Mouse (Mus musculus) retina, adult 2 months (tissue): Measurements from ENCODE around the gene AC129217.1.

ENCODE experiments used
- DNase-seq: peaks from one replicate; pipeline ENCODE4 v3.0.0-alpha.2; 2012; ENCODE audit warnings: low read depth, low spot score

The AC129217.1 gene

GRCm38 (mm10) chr19:8870838-8871237 lies 41.3 kb downstream of the AC129217.1 start:
- DNase-seq = no peak

GRCm38 (mm10) chr19:8871267-8872186 lies 42.0 kb downstream of the AC129217.1 start, which contains the start of gene Ubxn1:
Gene Ubxn1 (plus strand): TSS chr19:8871496.
- peak; percentile 87 for DNase-seq

GRCm38 (mm10) chr19:8872266-8872840 lies 42.8 kb downstream of the AC129217.1 start:
- no peak for DNase-seq

- DNase-seq = no peak
These were observed 45.5 kb downstream of the AC129217.1 start for GRCm38 (mm10) chr19:8875031-8875430.

- peak; percentile 80 for DNase-seq
These were observed 50.9 kb downstream of the AC129217.1 start, which contains the start of gene Uqcc3 for GRCm38 (mm10) chr19:8880311-8881033. Gene Uqcc3 (minus strand): TSS chr19:8880923.

GRCm38 (mm10) chr19:8881034-8881392 lies 51.4 kb downstream of the AC129217.1 start:
- no peak for DNase-seq

GRCm38 (mm10) chr19:8883616-8884015 lies 54.0 kb downstream of the AC129217.1 start, which contains the start of the genes Lbhd1 and Gm49403:
Gene Lbhd1 (plus strand): TSS chr19:8883732.
Gene Gm49403 (plus strand): TSS chr19:8883930.
- DNase-seq = peak; percentile 95

- DNase-seq = no peak
These were observed 57.5 kb downstream of the AC129217.1 start for GRCm38 (mm10) chr19:8886916-8887584.

- no peak for DNase-seq
These were observed 58.3 kb downstream of the AC129217.1 start for GRCm38 (mm10) chr19:8887585-8888463.

GRCm38 (mm10) chr19:8888511-8889385 lies 59.2 kb downstream of the AC129217.1 start, which contains the start of the genes 1810009A15Rik and Gm49416:
Gene 1810009A15Rik (plus strand): TSS chr19:8888853.
Gene Gm49416 (plus strand): TSS chr19:8888926.
- peak; percentile 86 for DNase-seq
